Mouse (Mus musculus): ENCODE data around the gene Lrrc47.

DNA sequence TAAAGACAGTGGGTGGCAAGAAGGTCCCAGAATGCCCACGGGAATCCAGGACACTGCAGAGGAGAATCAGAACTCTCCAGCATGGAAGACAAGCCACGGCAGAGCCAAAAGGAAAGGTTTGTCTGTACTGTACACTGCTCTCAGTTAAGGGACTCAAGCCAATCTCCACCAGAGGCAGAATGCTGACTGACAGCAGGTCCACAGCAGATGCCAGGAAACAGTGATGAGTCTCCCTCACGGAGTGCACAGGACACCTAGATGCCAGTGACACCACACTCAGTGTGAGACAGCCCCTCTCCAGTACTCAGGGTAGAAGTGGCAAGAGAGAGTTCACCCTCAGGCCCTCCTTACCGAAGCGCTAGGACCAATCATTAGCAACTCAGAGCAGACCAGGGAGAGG lies 44.9 kb upstream of the Lrrc47 start:
- no peak for TF ChIP-seq CTCF (conservative IDR thresholded peaks at IDR 0.05; ENCODE audit: insufficient read depth, insufficient read length, low read depth, low read length)
- no peak for TF ChIP-seq POLR2A (IDR thresholded peaks at IDR 0.05; ENCODE audit: low read depth, low read length)

All from kidney, adult 2 months (tissue).